Mouse (Mus musculus): ENCODE measurements at regions not wholly inside any gene's neighbourhood (a gene's known extent, or its start where the extent isn't known, plus 50 kb on each side); places are given as distances from the start of the nearest gene placed in this dataset.

DNA sequence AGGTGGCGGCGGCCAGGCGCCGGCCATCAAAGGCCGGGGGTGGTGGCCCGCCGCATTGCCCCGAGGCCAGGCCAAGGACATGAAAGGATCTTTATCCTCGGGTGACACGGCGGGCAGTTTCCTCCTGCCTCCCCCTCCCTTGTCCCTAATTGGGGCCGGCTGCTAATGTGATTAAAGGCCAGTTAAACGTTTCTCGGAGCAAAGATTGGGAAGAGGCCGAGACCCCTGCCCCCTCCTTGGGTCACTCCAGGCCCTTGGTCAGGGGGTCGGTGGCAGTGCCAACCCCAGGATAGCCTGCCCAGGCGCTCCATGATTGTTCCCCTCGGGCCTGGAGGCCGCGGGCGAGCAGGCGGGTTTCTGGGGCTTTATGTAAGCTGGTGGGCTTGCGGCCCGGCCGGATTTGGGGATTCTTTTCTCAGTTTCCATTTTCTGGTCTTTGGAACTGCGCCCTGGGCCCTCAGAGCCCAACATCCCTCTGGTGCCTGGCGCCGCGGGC is 90.7 kb upstream of the Dio3 start:
- Histone ChIP-seq H3K9ac (ENCODE audit: insufficient read depth, low read depth) (no peak overlapping the region), H3K36me3 (replicated peaks in 1 of 2; ENCODE audit: control insufficient read depth in 1 of 2, insufficient read depth in 1 of 2, low read length in 1 of 2) (no peaks in the 10 kb centered on the region), H3K4me1 (ENCODE audit: control insufficient read depth in 1 of 2, insufficient read depth in 2 of 2) (no peaks in the 10 kb centered on the region), H3K4me2 (ENCODE audit: insufficient read depth, low read depth, poor library complexity, severe bottlenecking) (no peak overlapping the region), H3K9me3 (replicated peaks; ENCODE audit: low read length) (peaks cover 72% of the 10 kb centered on the region), H3K4me3 (replicated peaks in 1 of 3; ENCODE audit: low read depth in 2 of 3, low read length in 2 of 3, poor library complexity in 1 of 3) (no peak overlapping the region), H3K27ac (ENCODE audit: insufficient read depth, low read depth) (no peak overlapping the region), H3K27me3 (replicated peaks) (no peaks in the 10 kb centered on the region), H3K79me2 (replicated peaks; ENCODE audit: control insufficient read depth, extremely low read depth, insufficient read depth, poor library complexity, severe bottlenecking) (no peaks in the 10 kb centered on the region)
- TF ChIP-seq TCF12 (IDR thresholded peaks at IDR 0.05; ENCODE audit: low read depth, low read length): no peak
- no peak for TF ChIP-seq ZMIZ1 (IDR thresholded peaks at IDR 0.05; ENCODE audit: low read depth, low read length)
- TF ChIP-seq MYC (IDR thresholded peaks at IDR 0.05; ENCODE audit: low read depth, low read length): no peak
- TF ChIP-seq MXI1 (IDR thresholded peaks at IDR 0.05; ENCODE audit: low read depth, low read length): no peak
- no peak for TF ChIP-seq POLR2A (IDR thresholded peaks at IDR 0.05; ENCODE audit: low read depth, low read length)
- TF ChIP-seq RCOR1 (conservative IDR thresholded peaks at IDR 0.05; ENCODE audit: low read depth, low read length): no peak
- no peak for TF ChIP-seq NRF1 (IDR thresholded peaks at IDR 0.05; ENCODE audit: low read depth, low read length)
- no peak for TF ChIP-seq ZC3H11A (IDR thresholded peaks at IDR 0.05; ENCODE audit: low read depth, low read length)
- no peak for TF ChIP-seq EP300 (IDR thresholded peaks at IDR 0.05; ENCODE audit: low read length)
- TF ChIP-seq KAT2A (IDR thresholded peaks at IDR 0.05; ENCODE audit: insufficient replicate concordance, low read length): no peak
- TF ChIP-seq PAX5 (IDR thresholded peaks at IDR 0.05; ENCODE audit: low read length): no peak
- no peak for TF ChIP-seq JUND (conservative IDR thresholded peaks at IDR 0.05; ENCODE audit: low read depth, low read length)
- no peak for TF ChIP-seq MAZ (IDR thresholded peaks at IDR 0.05; ENCODE audit: low read depth, low read length)
- TF ChIP-seq ELF1 (IDR thresholded peaks at IDR 0.05; ENCODE audit: low read depth, low read length): no peak
- TF ChIP-seq IRF4 (IDR thresholded peaks at IDR 0.05; ENCODE audit: low read depth, low read length): no peak
- no peak for TF ChIP-seq USF1 (IDR thresholded peaks at IDR 0.05; ENCODE audit: low read depth, low read length)
- no peak for TF ChIP-seq ETS1 (conservative IDR thresholded peaks at IDR 0.05; ENCODE audit: low read depth, low read length)
- in situ Hi-C loops (cut with MboI; ENCODE audit: low pct_ligation_motif_present, low pct_unique_long_range_greater_than_20kb, low sequenced_read_pairs) (no loop called here), dilution Hi-C loops (cut with MboI; ENCODE audit: extremely low pct_ligation_motif_present, extremely low pct_unique_long_range_greater_than_20kb, low sequenced_read_pairs) (no loop called here)
- DNase-seq (ENCODE audit: extremely low read depth): no peak

DNA sequence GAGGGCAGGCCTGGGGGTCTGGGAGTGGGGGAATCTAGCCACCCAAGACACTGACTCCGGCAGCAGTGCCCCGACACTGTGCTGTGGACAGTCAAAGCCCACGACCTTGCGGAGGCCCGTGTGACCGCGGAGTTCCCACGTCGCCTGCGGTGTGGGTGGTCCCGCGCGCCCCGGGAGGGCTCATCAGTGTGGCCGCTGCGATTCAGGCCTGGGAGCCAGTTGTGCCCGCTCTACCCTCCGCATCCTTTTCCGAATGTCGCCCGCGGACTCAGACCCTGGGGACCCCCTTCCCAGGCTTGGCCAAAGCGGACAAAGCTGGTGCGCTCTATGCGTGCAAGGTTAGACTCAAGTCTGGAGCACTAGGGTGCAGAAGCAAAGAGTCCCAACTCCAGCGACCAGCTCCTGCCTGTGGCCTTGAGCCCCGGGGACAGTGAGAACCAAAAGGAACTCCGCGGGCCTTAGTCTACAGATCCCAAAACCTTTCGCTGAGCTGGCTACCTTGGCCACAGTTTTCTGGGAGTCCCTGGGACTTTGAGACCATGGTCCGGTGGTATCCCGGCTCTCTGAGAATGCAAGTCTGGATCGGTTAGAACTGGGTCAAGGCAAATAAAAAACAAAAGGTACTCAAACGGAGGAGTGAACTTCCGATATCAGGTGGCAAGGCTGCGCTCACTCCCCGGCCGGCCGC is 90.1 kb upstream of the Dio3 start:
- in situ Hi-C loops (cut with MboI; ENCODE audit: low pct_ligation_motif_present, low pct_unique_long_range_greater_than_20kb, low sequenced_read_pairs): no loop called here
- no peak overlapping the region for H3K4me2 ChIP-seq (ENCODE audit: insufficient read depth, low read depth, poor library complexity, severe bottlenecking)
- H3K9ac ChIP-seq (ENCODE audit: insufficient read depth, low read depth): no peak overlapping the region
- no peaks in the 10 kb centered on the region for H3K27me3 ChIP-seq (replicated peaks)
- H3K4me1 ChIP-seq (ENCODE audit: control insufficient read depth in 1 of 2, insufficient read depth in 2 of 2): no peaks in the 10 kb centered on the region
- no peak overlapping the region for H3K4me3 ChIP-seq (replicated peaks in 1 of 3; ENCODE audit: low read depth in 2 of 3, low read length in 2 of 3, poor library complexity in 1 of 3)
- no peak overlapping the region for H3K27ac ChIP-seq (ENCODE audit: insufficient read depth, low read depth)
- H3K36me3 ChIP-seq (replicated peaks in 1 of 2; ENCODE audit: control insufficient read depth in 1 of 2, insufficient read depth in 1 of 2, low read length in 1 of 2): no peaks in the 10 kb centered on the region
- no peak for DNase-seq (ENCODE audit: extremely low read depth)
- H3K9me3 ChIP-seq (replicated peaks; ENCODE audit: low read length): peaks cover 71% of the 10 kb centered on the region
- TF ChIP-seq ZNF384 (IDR thresholded peaks at IDR 0.05; ENCODE audit: low read depth, low read length) (no peak), TCF12 (IDR thresholded peaks at IDR 0.05; ENCODE audit: low read depth, low read length) (no peak), USF1 (IDR thresholded peaks at IDR 0.05; ENCODE audit: low read depth, low read length) (no peak), GABPA (IDR thresholded peaks at IDR 0.05; ENCODE audit: insufficient replicate concordance, low read depth, low read length) (no peak), KAT2A (IDR thresholded peaks at IDR 0.05; ENCODE audit: insufficient replicate concordance, low read length) (no peak), CTCF (conservative IDR thresholded peaks at IDR 0.05 in 1 of 2, IDR thresholded peaks at IDR 0.05 in 1 of 2; ENCODE audit: low read depth in 2 of 2, low read length in 2 of 2) (no peak), CHD2 (IDR thresholded peaks at IDR 0.05; ENCODE audit: low read length) (no peak), ZC3H11A (IDR thresholded peaks at IDR 0.05; ENCODE audit: low read depth, low read length) (no peak), RAD21 (IDR thresholded peaks at IDR 0.05; ENCODE audit: low read depth, low read length) (no peak)
- H3K79me2 ChIP-seq (replicated peaks; ENCODE audit: control insufficient read depth, extremely low read depth, insufficient read depth, poor library complexity, severe bottlenecking): no peaks in the 10 kb centered on the region
- dilution Hi-C loops (cut with MboI; ENCODE audit: extremely low pct_ligation_motif_present, extremely low pct_unique_long_range_greater_than_20kb, low sequenced_read_pairs): no loop called here

Measured in CH12.LX (cell line).